Mouse (Mus musculus): ENCODE results near the gene Foxc1. TPM values are rescaled to one million over a fixed set of nuclear protein-coding genes. Genes with fewer than 3 reads are reported as not detected.

Foxc1 gene
- polyA plus RNA-seq, 1 experiment, result 6.3 TPM

GRCm38 (mm10) chr13:31818337-31818736, 11.9 kb downstream of the Foxc1 start:
- TF ChIP-seq POLR2A (IDR thresholded peaks at IDR 0.05; ENCODE audit: borderline replicate concordance, extremely low read depth, insufficient read depth, insufficient read length, poor library complexity, severe bottlenecking) (no peak), CTCF (IDR thresholded peaks at IDR 0.05; ENCODE audit: borderline replicate concordance, extremely low read depth, insufficient read depth, insufficient read length) (no peak)
- no peak for DNase-seq (ENCODE audit: low read depth)

- no peak for DNase-seq (ENCODE audit: low read depth)
These were observed 13.4 kb downstream of the Foxc1 start for GRCm38 (mm10) chr13:31819664-31820405.

GRCm38 (mm10) chr13:31820587-31821017, 14.2 kb downstream of the Foxc1 start:
- DNase-seq (ENCODE audit: low read depth), result peak; percentile 62
- TF ChIP-seq CTCF (IDR thresholded peaks at IDR 0.05; ENCODE audit: borderline replicate concordance, extremely low read depth, insufficient read depth, insufficient read length) (no peak), POLR2A (IDR thresholded peaks at IDR 0.05; ENCODE audit: borderline replicate concordance, extremely low read depth, insufficient read depth, insufficient read length, poor library complexity, severe bottlenecking) (no peak)

More at GRCm38 (mm10) chr13:31819664-31820405, 13.4 kb downstream of the Foxc1 start:
- TF ChIP-seq CTCF (IDR thresholded peaks at IDR 0.05; ENCODE audit: borderline replicate concordance, extremely low read depth, insufficient read depth, insufficient read length), result no peak
- no peak for TF ChIP-seq POLR2A (IDR thresholded peaks at IDR 0.05; ENCODE audit: borderline replicate concordance, extremely low read depth, insufficient read depth, insufficient read length, poor library complexity, severe bottlenecking)

- DNase-seq (ENCODE audit: low read depth), result no peak
- TF ChIP-seq POLR2A (IDR thresholded peaks at IDR 0.05; ENCODE audit: borderline replicate concordance, extremely low read depth, insufficient read depth, insufficient read length, poor library complexity, severe bottlenecking) (no peak), CTCF (IDR thresholded peaks at IDR 0.05; ENCODE audit: borderline replicate concordance, extremely low read depth, insufficient read depth, insufficient read length) (no peak)
These were observed 14.6 kb downstream of the Foxc1 start for GRCm38 (mm10) chr13:31821050-31821449.

GRCm38 (mm10) chr13:31823316-31823715, 16.9 kb downstream of the Foxc1 start:
- no peak for DNase-seq (ENCODE audit: low read depth)
- TF ChIP-seq CTCF (IDR thresholded peaks at IDR 0.05; ENCODE audit: borderline replicate concordance, extremely low read depth, insufficient read depth, insufficient read length), result no peak
- TF ChIP-seq POLR2A (IDR thresholded peaks at IDR 0.05; ENCODE audit: borderline replicate concordance, extremely low read depth, insufficient read depth, insufficient read length, poor library complexity, severe bottlenecking), result no peak

- DNase-seq (ENCODE audit: low read depth), result no peak
- TF ChIP-seq CTCF (IDR thresholded peaks at IDR 0.05; ENCODE audit: borderline replicate concordance, extremely low read depth, insufficient read depth, insufficient read length), result no peak
- TF ChIP-seq POLR2A (IDR thresholded peaks at IDR 0.05; ENCODE audit: borderline replicate concordance, extremely low read depth, insufficient read depth, insufficient read length, poor library complexity, severe bottlenecking), result no peak
These were observed 18.7 kb downstream of the Foxc1 start for GRCm38 (mm10) chr13:31825180-31825579.

- TF ChIP-seq POLR2A (IDR thresholded peaks at IDR 0.05; ENCODE audit: borderline replicate concordance, extremely low read depth, insufficient read depth, insufficient read length, poor library complexity, severe bottlenecking) (no peak), CTCF (IDR thresholded peaks at IDR 0.05; ENCODE audit: borderline replicate concordance, extremely low read depth, insufficient read depth, insufficient read length) (no peak)
These were observed 20.7 kb downstream of the Foxc1 start for GRCm38 (mm10) chr13:31827160-31827559.

GRCm38 (mm10) chr13:31827820-31828332, 21.4 kb downstream of the Foxc1 start:
- DNase-seq (ENCODE audit: low read depth), result no peak
- TF ChIP-seq POLR2A (IDR thresholded peaks at IDR 0.05; ENCODE audit: borderline replicate concordance, extremely low read depth, insufficient read depth, insufficient read length, poor library complexity, severe bottlenecking) (no peak), CTCF (IDR thresholded peaks at IDR 0.05; ENCODE audit: borderline replicate concordance, extremely low read depth, insufficient read depth, insufficient read length) (peak; percentile 9; the same call in 1 of the 2 replicates)

More at GRCm38 (mm10) chr13:31827160-31827559, 20.7 kb downstream of the Foxc1 start:
- DNase-seq (ENCODE audit: low read depth), result no peak

GRCm38 (mm10) chr13:31828446-31828845, 22.0 kb downstream of the Foxc1 start:
- no peak for DNase-seq (ENCODE audit: low read depth)
- TF ChIP-seq CTCF (IDR thresholded peaks at IDR 0.05; ENCODE audit: borderline replicate concordance, extremely low read depth, insufficient read depth, insufficient read length), result no peak
- TF ChIP-seq POLR2A (IDR thresholded peaks at IDR 0.05; ENCODE audit: borderline replicate concordance, extremely low read depth, insufficient read depth, insufficient read length, poor library complexity, severe bottlenecking), result no peak

GRCm38 (mm10) chr13:31830332-31830731, 23.9 kb downstream of the Foxc1 start:
- DNase-seq (ENCODE audit: low read depth), result no peak
- no peak for TF ChIP-seq POLR2A (IDR thresholded peaks at IDR 0.05; ENCODE audit: borderline replicate concordance, extremely low read depth, insufficient read depth, insufficient read length, poor library complexity, severe bottlenecking)
- no peak for TF ChIP-seq CTCF (IDR thresholded peaks at IDR 0.05; ENCODE audit: borderline replicate concordance, extremely low read depth, insufficient read depth, insufficient read length)

- no peak for DNase-seq (ENCODE audit: low read depth)
- TF ChIP-seq CTCF (IDR thresholded peaks at IDR 0.05; ENCODE audit: borderline replicate concordance, extremely low read depth, insufficient read depth, insufficient read length) (no peak), POLR2A (IDR thresholded peaks at IDR 0.05; ENCODE audit: borderline replicate concordance, extremely low read depth, insufficient read depth, insufficient read length, poor library complexity, severe bottlenecking) (no peak)
These were observed 29.4 kb downstream of the Foxc1 start for GRCm38 (mm10) chr13:31835802-31836201.

Measured in brain, embryonic 14.5 days (tissue).